ENCODE assay signal across 7 mouse cellular contexts in genomic region chr7:117695612-117696011, GRCm38 (mm10).
DNase-seq lines count a peak whose midpoint lies in the region; ATAC-seq and TF ChIP-seq lines count a peak whose summit lies in the region.

No protein-coding gene starts in this region.

- ATAC-seq in monocyte, adult 5-6 weeks (replicated peaks; ENCODE audit: insufficient number of reproducible peaks, low FRiP score, low TSS enrichment, poor library complexity, severe bottlenecking): no peak

- H3K27me3 ChIP-seq in splenic B cell, adult 2 months (ENCODE audit: control insufficient read depth, insufficient read depth, low read length, poor library complexity, severe bottlenecking): no peaks in the 10 kb centered on the region

- TF ChIP-seq POLR2A in lung, adult 2 months (IDR thresholded peaks at IDR 0.05; ENCODE audit: borderline replicate concordance, extremely low read depth, low read depth, low read length): no peak
- no peak for TF ChIP-seq POLR2A in bone marrow, adult 2 months (IDR thresholded peaks at IDR 0.05; ENCODE audit: borderline replicate concordance, control insufficient read depth, low read depth, low read length)

- H3K36me3 ChIP-seq in splenic B cell, adult 2 months (ENCODE audit: control insufficient read depth, insufficient read depth, low read length, poor library complexity, severe bottlenecking): no peaks in the 10 kb centered on the region

- H3K27ac ChIP-seq in bone marrow, adult 2 months (ENCODE audit: control insufficient read depth, insufficient read depth, low read depth, low read length, poor library complexity): no peak overlapping the region

- peak; percentile 3 for DNase-seq in lung, adult 2 months
- DNase-seq in lung, postnatal 25 days (ENCODE audit: low spot score): no peak
- DNase-seq in kidney, postnatal 10 days: peak; percentile 22
- DNase-seq in splenic B cell, adult 2 months (ENCODE audit: low read depth, low spot score): peak; percentile 46
- DNase-seq in cerebellum, adult 11-12 months: no peak

- H3K4me1 ChIP-seq in lung, adult 2 months (ENCODE audit: control insufficient read depth, insufficient read depth, low read length): no peaks in the 10 kb centered on the region
- H3K4me1 ChIP-seq in bone marrow, adult 2 months (ENCODE audit: control insufficient read depth, insufficient read depth, low read length): no peaks in the 10 kb centered on the region; the same call in 1 of the 2 replicates

- no peak overlapping the region for H3K4me3 ChIP-seq in lung, adult 2 months (replicated peaks; ENCODE audit: extremely low read depth, low read depth, low read length)
- no peak overlapping the region for H3K4me3 ChIP-seq in bone marrow, adult 2 months (replicated peaks; ENCODE audit: control insufficient read depth, low read depth, low read length)

- peak; percentile 55; the same call in 1 of the 2 replicates for TF ChIP-seq CTCF in lung, adult 2 months (IDR thresholded peaks at IDR 0.05; ENCODE audit: insufficient read depth, low read length)
- peak; percentile 69 for TF ChIP-seq CTCF in bone marrow, adult 2 months (IDR thresholded peaks at IDR 0.05; ENCODE audit: control insufficient read depth, insufficient read depth, low read length)

- 81% methylated on average over 4 of the region's 4 CpGs for WGBS in lung, adult 2 months
- 75% methylated on average over 4 of the region's 4 CpGs for WGBS in bone marrow, adult 2 months

Comparison
In these comparisons a context has a peak if more than half of its experiments do, and no peak if none do; other contexts are left out.
1. DNase-seq: peak in lung, adult 2 months (single experiment), kidney, postnatal 10 days (single experiment) and splenic B cell, adult 2 months (single experiment); none in lung, postnatal 25 days (single experiment) and cerebellum, adult 11-12 months (single experiment).